Mouse (Mus musculus): ENCODE measurements at regions not wholly inside any gene's neighbourhood (a gene's known extent, or its start where the extent isn't known, plus 50 kb on each side); places are given as distances from the start of the nearest gene placed in this dataset.
A peak's percentile ranks its signal among the peaks of the same experiment; 100 is the strongest.

GRCm38 (mm10) chr15:57542630-57543029, 65.2 kb upstream of the Slc22a22 start:
- DNase-seq = peak in 1 of 2 experiments; percentile 53

- DNase-seq = no peak
These were observed 58.1 kb upstream of the Slc22a22 start for GRCm38 (mm10) chr15:57535514-57535913.

All from kidney, postnatal 36 days (tissue).